Mouse (Mus musculus): ENCODE measurements at regions not wholly inside any gene's neighbourhood (a gene's known extent, or its start where the extent isn't known, plus 50 kb on each side); places are given as distances from the start of the nearest gene placed in this dataset.

GRCm38 (mm10) chr13:59971231-59972092 is 148.5 kb upstream of the Tut7 start:
- peaks cover 42% of the 10 kb centered on the region for H3K4me1 ChIP-seq
- H3K9me3 ChIP-seq = no peaks in the 10 kb centered on the region
- peak overlapping the region; percentile 72 for H3K9ac ChIP-seq
- H3K4me2 ChIP-seq = peak overlapping the region; percentile 69
- H3K27ac ChIP-seq (replicated peaks) = no peak overlapping the region
- H3K36me3 ChIP-seq = no peaks in the 10 kb centered on the region
- peaks cover 2% of the 10 kb centered on the region; the same call in 1 of the 2 replicates for H3K27me3 ChIP-seq (replicated peaks)
- WGBS = 12% methylated on average over 25 of the region's 25 CpGs
- no peak for ATAC-seq (ENCODE audit: extremely low read depth, insufficient number of reproducible peaks, low FRiP score, low TSS enrichment)
- H3K4me3 ChIP-seq = peak overlapping the region; percentile 45

GRCm38 (mm10) chr13:59970430-59970829 is 147.5 kb upstream of the Tut7 start:
- Histone ChIP-seq H3K4me2 (no peak overlapping the region), H3K4me3 (no peak overlapping the region), H3K9me3 (no peaks in the 10 kb centered on the region), H3K27me3 (replicated peaks) (peaks cover 2% of the 10 kb centered on the region; the same call in 1 of the 2 replicates), H3K9ac (peak overlapping the region; percentile 72; the same call in 1 of the 2 replicates), H3K27ac (replicated peaks) (no peak overlapping the region), H3K4me1 (peaks cover 42% of the 10 kb centered on the region), H3K36me3 (no peaks in the 10 kb centered on the region)
- no peak for ATAC-seq (ENCODE audit: extremely low read depth, insufficient number of reproducible peaks, low FRiP score, low TSS enrichment)
- WGBS = 55% methylated on average over 6 of the region's 6 CpGs

- no peaks in the 10 kb centered on the region for H3K9me3 ChIP-seq
- no peak overlapping the region for H3K9ac ChIP-seq
- H3K27ac ChIP-seq (replicated peaks) = peak overlapping the region; percentile 53
- peaks cover 42% of the 10 kb centered on the region for H3K4me1 ChIP-seq
- peaks cover 2% of the 10 kb centered on the region; the same call in 1 of the 2 replicates for H3K27me3 ChIP-seq (replicated peaks)
- H3K36me3 ChIP-seq = no peaks in the 10 kb centered on the region
- WGBS = 45% methylated on average over 3 of the region's 3 CpGs
- no peak overlapping the region for H3K4me3 ChIP-seq
- ATAC-seq (ENCODE audit: extremely low read depth, insufficient number of reproducible peaks, low FRiP score, low TSS enrichment) = no peak
- no peak overlapping the region for H3K4me2 ChIP-seq
These were observed 146.5 kb upstream of the Tut7 start for GRCm38 (mm10) chr13:59969484-59969883.

GRCm38 (mm10) chr13:59968584-59969240 is 145.8 kb upstream of the Tut7 start:
- no peaks in the 10 kb centered on the region for H3K9me3 ChIP-seq
- no peak overlapping the region for H3K9ac ChIP-seq
- WGBS = 71% methylated on average over 19 of the region's 19 CpGs
- no peak overlapping the region for H3K4me3 ChIP-seq
- H3K36me3 ChIP-seq = no peaks in the 10 kb centered on the region
- H3K27ac ChIP-seq (replicated peaks) = peak overlapping the region; percentile 53
- peak; percentile 42; the same call in 1 of the 2 replicates for ATAC-seq (ENCODE audit: extremely low read depth, insufficient number of reproducible peaks, low FRiP score, low TSS enrichment)
- H3K27me3 ChIP-seq (replicated peaks) = peaks cover 2% of the 10 kb centered on the region; the same call in 1 of the 2 replicates
- no peak overlapping the region for H3K4me2 ChIP-seq
- peaks cover 42% of the 10 kb centered on the region for H3K4me1 ChIP-seq

GRCm38 (mm10) chr13:59966535-59967255 is 143.7 kb upstream of the Tut7 start:
- Histone ChIP-seq H3K9ac (no peak overlapping the region), H3K27me3 (replicated peaks) (no peaks in the 10 kb centered on the region), H3K4me3 (no peak overlapping the region), H3K36me3 (no peaks in the 10 kb centered on the region), H3K4me2 (no peak overlapping the region), H3K27ac (replicated peaks) (no peak overlapping the region), H3K4me1 (peaks cover 47% of the 10 kb centered on the region), H3K9me3 (no peaks in the 10 kb centered on the region)
- WGBS = 79% methylated on average over 17 of the region's 17 CpGs
- ATAC-seq (ENCODE audit: extremely low read depth, insufficient number of reproducible peaks, low FRiP score, low TSS enrichment) = no peak

GRCm38 (mm10) chr13:59964981-59965380 is 142.0 kb upstream of the Tut7 start:
- no peak overlapping the region for H3K4me3 ChIP-seq
- 82% methylated on average over 2 of the region's 2 CpGs for WGBS
- H3K9me3 ChIP-seq = no peaks in the 10 kb centered on the region
- no peak overlapping the region for H3K27ac ChIP-seq (replicated peaks)
- peaks cover 31% of the 10 kb centered on the region for H3K4me1 ChIP-seq
- no peaks in the 10 kb centered on the region for H3K36me3 ChIP-seq
- no peaks in the 10 kb centered on the region for H3K27me3 ChIP-seq (replicated peaks)
- no peak overlapping the region for H3K9ac ChIP-seq
- no peak overlapping the region for H3K4me2 ChIP-seq
- no peak for ATAC-seq (ENCODE audit: extremely low read depth, insufficient number of reproducible peaks, low FRiP score, low TSS enrichment)

GRCm38 (mm10) chr13:59962676-59963664 is 140.0 kb upstream of the Tut7 start:
- no peak for ATAC-seq (ENCODE audit: extremely low read depth, insufficient number of reproducible peaks, low FRiP score, low TSS enrichment)
- no peaks in the 10 kb centered on the region for H3K27me3 ChIP-seq (replicated peaks)
- H3K4me3 ChIP-seq = no peak overlapping the region
- no peak overlapping the region for H3K27ac ChIP-seq (replicated peaks)
- H3K9ac ChIP-seq = no peak overlapping the region
- peaks cover 11% of the 10 kb centered on the region for H3K4me1 ChIP-seq
- no peaks in the 10 kb centered on the region for H3K36me3 ChIP-seq
- H3K9me3 ChIP-seq = no peaks in the 10 kb centered on the region
- no peak overlapping the region for H3K4me2 ChIP-seq
- 57% methylated on average over 21 of the region's 21 CpGs for WGBS

GRCm38 (mm10) chr13:59956441-59956840 is 133.5 kb upstream of the Tut7 start:
- Histone ChIP-seq H3K4me2 (no peak overlapping the region), H3K9ac (no peak overlapping the region), H3K27me3 (replicated peaks) (no peaks in the 10 kb centered on the region), H3K4me3 (no peak overlapping the region), H3K9me3 (no peaks in the 10 kb centered on the region), H3K27ac (replicated peaks) (no peak overlapping the region), H3K4me1 (no peaks in the 10 kb centered on the region), H3K36me3 (no peaks in the 10 kb centered on the region)
- ATAC-seq (ENCODE audit: extremely low read depth, insufficient number of reproducible peaks, low FRiP score, low TSS enrichment) = no peak
- 77% methylated on average over 2 of the region's 2 CpGs for WGBS

GRCm38 (mm10) chr13:59952809-59953208 is 129.9 kb upstream of the Tut7 start:
- ATAC-seq (ENCODE audit: extremely low read depth, insufficient number of reproducible peaks, low FRiP score, low TSS enrichment) = no peak
- no peaks in the 10 kb centered on the region for H3K27me3 ChIP-seq (replicated peaks)
- peaks cover 20% of the 10 kb centered on the region for H3K4me1 ChIP-seq
- H3K27ac ChIP-seq (replicated peaks) = no peak overlapping the region
- H3K4me2 ChIP-seq = no peak overlapping the region
- H3K9ac ChIP-seq = no peak overlapping the region
- WGBS = 59% methylated on average over 4 of the region's 4 CpGs
- no peaks in the 10 kb centered on the region for H3K36me3 ChIP-seq
- no peaks in the 10 kb centered on the region for H3K9me3 ChIP-seq
- H3K4me3 ChIP-seq = no peak overlapping the region

GRCm38 (mm10) chr13:59952116-59952515 is 129.2 kb upstream of the Tut7 start:
- no peak for ATAC-seq (ENCODE audit: extremely low read depth, insufficient number of reproducible peaks, low FRiP score, low TSS enrichment)

More at GRCm38 (mm10) chr13:59952116-59952515, 129.2 kb upstream of the Tut7 start:
- Histone ChIP-seq H3K9me3 (no peaks in the 10 kb centered on the region), H3K4me3 (no peak overlapping the region), H3K4me1 (peaks cover 20% of the 10 kb centered on the region), H3K4me2 (no peak overlapping the region), H3K27ac (replicated peaks) (no peak overlapping the region), H3K27me3 (replicated peaks) (no peaks in the 10 kb centered on the region), H3K9ac (no peak overlapping the region), H3K36me3 (no peaks in the 10 kb centered on the region)
- 56% methylated on average over 3 of the region's 3 CpGs for WGBS
